14 mouse cellular contexts compared by ENCODE assay signal in the genomic region with DNA sequence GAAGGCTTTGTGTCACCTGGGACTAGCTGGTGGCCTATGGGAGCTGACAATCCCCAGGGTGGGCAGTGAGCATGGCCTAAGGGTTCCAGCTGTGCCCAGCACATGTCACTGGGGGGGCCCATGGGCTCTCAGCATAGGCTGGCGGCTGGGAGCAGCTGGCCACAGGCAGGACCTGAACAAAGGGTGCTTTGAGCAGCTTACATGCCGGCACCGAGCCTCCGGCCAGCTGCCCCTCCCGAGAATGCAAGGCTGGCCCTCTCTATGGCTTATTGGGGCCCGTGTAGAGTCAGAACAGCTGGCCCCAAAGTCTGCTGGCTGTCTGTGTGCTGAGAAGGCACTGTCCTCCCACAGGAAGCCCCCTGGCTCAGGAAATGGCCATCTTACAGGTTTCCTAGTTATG.
A peak's percentile ranks its signal among the peaks of the same experiment; 100 is the strongest.
DNase-seq lines count a peak whose midpoint lies in the region; ATAC-seq and TF ChIP-seq lines count a peak whose summit lies in the region.
"Had no signal": no experiment of that assay in that cellular context is flagged by ENCODE, and none has a peak within 500 bp of the region (broad histone marks: within the 10 kb centered on the region; RNA-seq: fewer than 3 reads in every experiment).

No protein-coding gene starts in this region.

- no peak for TF ChIP-seq CTCF in brain, embryonic 14.5 days (IDR thresholded peaks at IDR 0.05; ENCODE audit: borderline replicate concordance, extremely low read depth, insufficient read depth, insufficient read length)
- TF ChIP-seq CTCF in gastrocnemius, adult 2 months (IDR thresholded peaks at IDR 0.05) = no peak

- no peak overlapping the region for H3K4me3 ChIP-seq in forebrain, embryonic 12.5 days (replicated peaks)
- H3K4me3 ChIP-seq in forebrain, embryonic 11.5 days (ENCODE audit: low read depth, low read length) = no peak overlapping the region
- no peak overlapping the region for H3K4me3 ChIP-seq in limb, embryonic 12.5 days (replicated peaks)
- no peak overlapping the region for H3K4me3 ChIP-seq in gastrocnemius, adult 2 months
- H3K4me3 ChIP-seq: forebrain, embryonic 15.5 days; lung, embryonic 15.5 days had no signal

- no peaks in the 10 kb centered on the region for H3K27me3 ChIP-seq in forebrain, embryonic 12.5 days
- no peaks in the 10 kb centered on the region for H3K27me3 ChIP-seq in forebrain, embryonic 11.5 days (ENCODE audit: control insufficient read depth, insufficient read depth, low read length)
- no peaks in the 10 kb centered on the region for H3K27me3 ChIP-seq in limb, embryonic 12.5 days
- H3K27me3 ChIP-seq: forebrain, embryonic 15.5 days; lung, embryonic 15.5 days had no signal

- 45% methylated on average over 6 of the region's 6 CpGs for WGBS in forebrain, embryonic 12.5 days
- 32% methylated on average over 6 of the region's 6 CpGs for WGBS in forebrain, embryonic 11.5 days
- WGBS in limb, embryonic 12.5 days = 54% methylated on average over 6 of the region's 6 CpGs

- H3K4me1 ChIP-seq in forebrain, embryonic 12.5 days = peaks cover 22% of the 10 kb centered on the region
- H3K4me1 ChIP-seq in forebrain, embryonic 11.5 days (replicated peaks; ENCODE audit: control insufficient read depth, insufficient read depth, low read length) = peaks cover 1% of the 10 kb centered on the region; the same call in 1 of the 2 replicates
- peaks cover 18% of the 10 kb centered on the region; the same call in 1 of the 2 replicates for H3K4me1 ChIP-seq in limb, embryonic 12.5 days (replicated peaks)
- H3K4me1 ChIP-seq: forebrain, embryonic 15.5 days; lung, embryonic 15.5 days had no signal

- no peak overlapping the region for H3K27ac ChIP-seq in forebrain, embryonic 12.5 days
- H3K27ac ChIP-seq in forebrain, embryonic 11.5 days (ENCODE audit: low read depth, low read length) = no peak overlapping the region
- H3K27ac ChIP-seq in limb, embryonic 12.5 days = peak overlapping the region; percentile 56; the same call in 1 of the 2 replicates
- no peak overlapping the region for H3K27ac ChIP-seq in gastrocnemius, adult 2 months
- H3K27ac ChIP-seq: forebrain, embryonic 15.5 days; lung, embryonic 15.5 days had no signal

- peak; percentile 41; the same call in 1 of the 2 replicates for ATAC-seq in forebrain, embryonic 12.5 days (ENCODE audit: low FRiP score)
- ATAC-seq in forebrain, embryonic 11.5 days (replicated peaks; ENCODE audit: low FRiP score) = no peak
- ATAC-seq in limb, embryonic 12.5 days (ENCODE audit: insufficient number of reproducible peaks, insufficient read depth, low FRiP score, low TSS enrichment, low read depth) = 0 out of 2 replicates have a peak, but pooled peaks have one; percentile 56
- ATAC-seq: forebrain, embryonic 15.5 days had no signal

- H3K4me2 ChIP-seq in forebrain, embryonic 12.5 days = no peak overlapping the region
- no peak overlapping the region for H3K4me2 ChIP-seq in forebrain, embryonic 11.5 days (ENCODE audit: low read depth, low read length, severe bottlenecking)
- no peak overlapping the region for H3K4me2 ChIP-seq in limb, embryonic 12.5 days
- H3K4me2 ChIP-seq: forebrain, embryonic 15.5 days; lung, embryonic 15.5 days had no signal

- H3K9ac ChIP-seq in forebrain, embryonic 12.5 days = no peak overlapping the region
- H3K9ac ChIP-seq in forebrain, embryonic 11.5 days (ENCODE audit: low read length) = no peak overlapping the region
- H3K9ac ChIP-seq in limb, embryonic 12.5 days (replicated peaks) = no peak overlapping the region
- H3K9ac ChIP-seq: forebrain, embryonic 15.5 days; lung, embryonic 15.5 days had no signal

- TF ChIP-seq POLR2A in brain, embryonic 14.5 days (IDR thresholded peaks at IDR 0.05; ENCODE audit: borderline replicate concordance, extremely low read depth, insufficient read depth, insufficient read length, poor library complexity, severe bottlenecking) = no peak

- no peaks in the 10 kb centered on the region for H3K36me3 ChIP-seq in forebrain, embryonic 12.5 days (replicated peaks)
- no peaks in the 10 kb centered on the region for H3K36me3 ChIP-seq in forebrain, embryonic 11.5 days (ENCODE audit: control insufficient read depth, insufficient read depth, low read length)
- no peaks in the 10 kb centered on the region for H3K36me3 ChIP-seq in limb, embryonic 12.5 days
- H3K36me3 ChIP-seq: forebrain, embryonic 15.5 days; lung, embryonic 15.5 days had no signal

- H3K9me3 ChIP-seq in forebrain, embryonic 12.5 days = no peaks in the 10 kb centered on the region
- H3K9me3 ChIP-seq in forebrain, embryonic 11.5 days (ENCODE audit: control insufficient read depth, low read length) = no peaks in the 10 kb centered on the region
- no peaks in the 10 kb centered on the region for H3K9me3 ChIP-seq in limb, embryonic 12.5 days
- H3K9me3 ChIP-seq: forebrain, embryonic 15.5 days; lung, embryonic 15.5 days had no signal

- no peak for DNase-seq in forebrain, embryonic 11.5 days (ENCODE audit: low spot score)
- DNase-seq in layer of hippocampus, adult 8-10 months (ENCODE audit: low spot score in 2 of 2) = peak; percentile 26 to 30
- DNase-seq in layer of hippocampus, postnatal 14 days (ENCODE audit: low spot score in 2 of 2) = no peak
- peak; percentile 25 for DNase-seq in brain, embryonic 14.5 days (ENCODE audit: low read depth)
- DNase-seq in testis, postnatal 14 days (ENCODE audit: low spot score) = no peak
- no peak for DNase-seq in gastrocnemius, adult 2 months
- DNase-seq: adrenal gland, postnatal 14 days; B cell, adult 2 months; cerebellum, adult 9-10 months; heart, postnatal 36 days had no signal

- intact Hi-C loops in gastrocnemius, adult 2 months (cut with DNase I) = no loop called here

Comparison
In these comparisons a context has a peak if more than half of its experiments do, and no peak if none do; other contexts are left out.
1. DNase-seq: peak in layer of hippocampus, adult 8-10 months (2 of 2) and brain, embryonic 14.5 days (single experiment); none in forebrain, embryonic 11.5 days (single experiment), layer of hippocampus, postnatal 14 days (0 of 2), testis, postnatal 14 days (single experiment) and gastrocnemius, adult 2 months (single experiment).